Mouse (Mus musculus): ENCODE results near the gene Gm5458. TPM values are rescaled to one million over a fixed set of nuclear protein-coding genes. Genes with fewer than 3 reads are reported as not detected.

Gm5458 gene
- polyA plus RNA-seq (2014; fragmentation: Illumina TruSeq; extraction: RNeasy Lipid Tissue Mini Kit (QIAGEN cat#74804); ENCODE audit: low read depth, low replicate concordance) = 63.9 TPM

DNA sequence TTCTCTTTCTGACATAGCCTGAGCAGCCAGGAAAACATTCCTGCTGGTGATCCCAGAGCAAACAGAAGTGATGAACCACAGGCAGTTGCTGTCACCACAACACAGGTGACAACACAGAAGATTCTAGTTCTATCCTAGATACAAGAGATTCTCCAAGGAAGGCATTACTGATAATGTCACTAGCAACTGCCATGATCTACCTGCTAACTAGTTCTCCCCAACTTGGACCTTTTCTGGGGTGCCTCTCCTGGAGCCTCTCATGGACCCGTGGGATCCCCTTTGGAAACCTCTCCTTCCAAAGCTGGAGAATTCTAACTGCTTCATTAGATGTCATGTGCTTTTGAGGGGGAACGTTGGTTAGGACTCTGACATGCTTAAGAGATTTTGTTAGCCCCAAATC is at the start of gene Gm5458:
TSS of gene Gm5458 (minus strand) at position 101 of the 400 bp plus-strand sequence.

DNA sequence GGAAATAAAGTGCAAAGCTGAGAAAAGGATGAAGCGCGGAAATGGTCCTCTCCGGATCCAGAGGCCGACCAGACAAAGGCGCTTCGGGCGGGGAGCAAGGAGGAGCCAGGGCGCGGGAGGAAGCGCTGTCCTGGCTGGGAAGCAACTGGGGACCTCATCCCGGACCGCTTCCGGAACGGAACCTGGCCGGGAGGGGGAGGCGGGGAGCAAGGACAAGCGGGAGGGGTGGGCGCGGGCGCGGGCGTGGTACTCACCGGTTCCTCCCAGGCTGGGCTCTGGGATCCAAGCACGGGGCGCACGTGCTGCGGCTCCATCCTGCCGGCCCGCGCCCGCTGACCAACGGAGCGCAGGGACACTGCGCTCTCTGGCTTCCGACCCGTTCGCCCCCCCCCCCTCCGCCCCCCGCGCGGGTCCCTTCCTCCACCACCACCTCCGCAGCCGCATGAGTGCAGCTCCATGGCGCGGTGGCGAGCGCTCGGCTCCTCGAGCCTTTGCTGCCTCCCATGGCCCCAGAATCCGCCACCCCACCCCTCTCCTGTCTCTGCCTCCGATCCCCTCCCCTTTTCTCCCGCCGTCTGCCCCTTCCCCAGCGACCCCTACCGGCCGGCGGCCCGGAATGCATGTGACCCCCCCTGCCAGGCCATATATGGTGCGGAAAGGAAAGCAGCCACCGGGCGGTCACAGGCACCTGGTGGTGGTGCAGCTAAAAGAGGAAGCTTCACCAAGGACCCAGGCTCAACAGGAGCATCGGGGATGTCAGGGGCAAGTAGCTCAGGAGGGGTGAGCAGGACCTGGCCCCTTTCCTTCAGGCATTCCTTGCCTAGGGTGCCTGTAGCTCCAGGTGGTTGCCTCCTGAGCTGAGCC is 17.3 kb downstream of the Gm5458 start, which contains the start of gene Gm2237:
TSS of gene Gm2237 (minus strand) at position 332 of the 864 bp plus-strand sequence.

DNA sequence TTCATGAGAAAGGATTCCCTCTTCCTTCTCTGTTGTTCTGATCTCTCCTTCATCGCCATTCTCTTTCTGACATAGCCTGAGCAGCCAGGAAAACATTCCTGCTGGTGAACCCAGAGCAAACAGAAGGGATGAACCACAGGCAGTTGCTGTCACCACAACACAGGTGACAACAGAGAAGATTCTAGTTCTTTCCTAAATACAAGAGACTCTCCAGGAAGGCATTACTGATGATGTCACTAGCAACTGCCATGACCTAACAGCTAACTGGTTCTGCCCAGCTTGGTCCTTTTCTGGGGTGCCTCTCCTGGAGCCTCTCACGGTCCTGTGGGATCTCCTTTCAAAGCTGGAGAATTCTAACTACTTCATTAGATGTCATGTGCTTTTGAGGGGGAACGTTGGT is 52.5 kb downstream of the Gm5458 start, which contains the start of gene Gm2244:
TSS of gene Gm2244 (minus strand) at position 101 of the 400 bp plus-strand sequence.

Other genes starting within 250 kb of the Gm5458 start
- not detected for gene Gm21738, start 183.7 kb downstream of the Gm5458 start, polyA plus RNA-seq (2014; fragmentation: Illumina TruSeq; extraction: RNeasy Lipid Tissue Mini Kit (QIAGEN cat#74804); ENCODE audit: low read depth, low replicate concordance)
- gene Gm2244, start 52.6 kb downstream of the Gm5458 start, polyA plus RNA-seq (2014; fragmentation: Illumina TruSeq; extraction: RNeasy Lipid Tissue Mini Kit (QIAGEN cat#74804); ENCODE audit: low read depth, low replicate concordance) = 0.56 TPM
- 9.9 TPM for gene Gm2237, start 17.4 kb downstream of the Gm5458 start, polyA plus RNA-seq (2014; fragmentation: Illumina TruSeq; extraction: RNeasy Lipid Tissue Mini Kit (QIAGEN cat#74804); ENCODE audit: low read depth, low replicate concordance)
- gene Nid2, start 148.7 kb upstream of the Gm5458 start, polyA plus RNA-seq (2014; fragmentation: Illumina TruSeq; extraction: RNeasy Lipid Tissue Mini Kit (QIAGEN cat#74804); ENCODE audit: low read depth, low replicate concordance) = 6.3 TPM
- 361 TPM for gene Rtraf, start 221.2 kb upstream of the Gm5458 start, polyA plus RNA-seq (2014; fragmentation: Illumina TruSeq; extraction: RNeasy Lipid Tissue Mini Kit (QIAGEN cat#74804); ENCODE audit: low read depth, low replicate concordance)

All from testis, adult 10 weeks (tissue).